ENCODE assay signal across 8 mouse cellular contexts in the genomic region with DNA sequence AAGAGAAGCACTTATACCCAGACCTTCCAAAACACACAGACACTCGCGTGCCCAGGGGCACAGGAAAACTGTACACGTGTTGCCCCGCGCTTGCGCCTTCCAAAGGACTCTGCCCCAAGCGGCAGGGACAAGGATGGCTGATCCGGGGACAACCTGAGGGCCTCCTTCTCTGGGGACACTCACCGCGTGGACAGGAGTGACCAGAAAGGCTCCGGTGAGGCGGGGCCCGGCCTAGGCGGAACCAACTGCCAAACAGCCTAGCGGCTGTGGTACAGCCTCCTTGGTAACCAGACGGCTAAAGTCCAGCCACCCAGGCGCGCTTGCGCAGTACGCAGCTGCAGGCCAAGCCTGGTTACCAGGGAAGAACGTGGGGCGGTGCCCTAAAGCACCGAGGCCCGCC. TPM values are rescaled to one million over a fixed set of nuclear protein-coding genes. Genes with fewer than 3 reads are reported as not detected.
DNase-seq lines count a peak whose midpoint lies in the region; ATAC-seq and TF ChIP-seq lines count a peak whose summit lies in the region.

Abhd14b (plus strand) TSS at position 112 of the 400 bp plus-strand sequence.
Abhd14a (minus strand) TSS at position 331 of the 400 bp plus-strand sequence.

- H3K27me3 ChIP-seq in forebrain, embryonic 16.5 days (replicated peaks; ENCODE audit: control insufficient read depth, insufficient read depth, low read length): no peaks in the 10 kb centered on the region
- H3K27me3 ChIP-seq in lung, embryonic 14.5 days (ENCODE audit: insufficient read depth, low read length): no peaks in the 10 kb centered on the region
- H3K27me3 ChIP-seq in thymus, adult 2 months (ENCODE audit: control insufficient read depth, insufficient read depth, low read length): no peaks in the 10 kb centered on the region

- peak within 1 kb of the TSS; percentile 61 for H3K4me3 ChIP-seq in forebrain, embryonic 16.5 days (replicated peaks; ENCODE audit: low read length)
- peak within 1 kb of the TSS; percentile 80 for H3K4me3 ChIP-seq in layer of hippocampus, adult 2 months
- H3K4me3 ChIP-seq in lung, embryonic 14.5 days (ENCODE audit: low read depth, low read length): peak within 1 kb of the TSS; percentile 54
- H3K4me3 ChIP-seq in olfactory bulb, adult 2 months (ENCODE audit: insufficient read depth, low read depth, low read length): peak within 1 kb of the TSS; percentile 78
- H3K4me3 ChIP-seq in thymus, adult 2 months (ENCODE audit: control insufficient read depth, insufficient read depth, low read length): peak within 1 kb of the TSS; percentile 54

- TF ChIP-seq POLR2A in olfactory bulb, adult 2 months (IDR thresholded peaks at IDR 0.05; ENCODE audit: insufficient read depth, low read depth, low read length): peak; percentile 74
- no peak for TF ChIP-seq POLR2A in thymus, adult 2 months (IDR thresholded peaks at IDR 0.05; ENCODE audit: control insufficient read depth, extremely low read depth, insufficient read depth, low read length, poor library complexity)

- peak; percentile 77 for DNase-seq in ES-CJ7 (ENCODE audit: low read depth, low spot score)
- DNase-seq in cerebellum, adult 11 months: peak; percentile 95
- peak; percentile 94 to 95 for DNase-seq in heart, postnatal 36 days
- peak; percentile 89 to 93 for DNase-seq in layer of hippocampus, adult 2 months (ENCODE audit: low spot score in 2 of 2)
- DNase-seq in lung, embryonic 14.5 days: peak; percentile 97
- DNase-seq in thymus, adult 2 months: peak; percentile 75

- TF ChIP-seq CTCF in layer of hippocampus, adult 2 months (conservative IDR thresholded peaks at IDR 0.05): peak; percentile 72
- TF ChIP-seq CTCF in lung, embryonic 14.5 days (IDR thresholded peaks at IDR 0.05; ENCODE audit: low read depth): peak; percentile 67
- TF ChIP-seq CTCF in olfactory bulb, adult 2 months (IDR thresholded peaks at IDR 0.05; ENCODE audit: insufficient read depth, low read depth, low read length): peak; percentile 83
- peak; percentile 84 for TF ChIP-seq CTCF in thymus, adult 2 months (IDR thresholded peaks at IDR 0.05; ENCODE audit: borderline replicate concordance, control insufficient read depth, extremely low read depth, insufficient read depth, low read length, poor library complexity)

- intact Hi-C loops in heart, postnatal 36 days (cut with DNase I): no loop called here

- peak; percentile 82 for ATAC-seq in forebrain, embryonic 16.5 days
- ATAC-seq in lung, embryonic 14.5 days (ENCODE audit: insufficient read depth): peak; percentile 86

- peak within 1 kb of the TSS; percentile 58 for H3K27ac ChIP-seq in forebrain, embryonic 16.5 days (ENCODE audit: low read length)
- H3K27ac ChIP-seq in layer of hippocampus, adult 2 months: peak within 1 kb of the TSS; percentile 93
- peak within 1 kb of the TSS; percentile 70 for H3K27ac ChIP-seq in lung, embryonic 14.5 days (ENCODE audit: low read depth)
- peak within 1 kb of the TSS; percentile 61; the same call in 1 of the 2 replicates for H3K27ac ChIP-seq in olfactory bulb, adult 2 months (ENCODE audit: insufficient read depth, low read depth, low read length)
- H3K27ac ChIP-seq in thymus, adult 2 months (ENCODE audit: control insufficient read depth, insufficient read depth, low read length): no peak within 1 kb of the TSS; the same call in 1 of the 2 replicates

- no peaks in the 10 kb centered on the region for H3K9me3 ChIP-seq in forebrain, embryonic 16.5 days (ENCODE audit: control insufficient read depth, low read length)
- H3K9me3 ChIP-seq in lung, embryonic 14.5 days (ENCODE audit: low read depth, low read length): no peaks in the 10 kb centered on the region

- peak within 1 kb of the TSS; percentile 76 for H3K9ac ChIP-seq in forebrain, embryonic 16.5 days (replicated peaks; ENCODE audit: low read depth, low read length)
- H3K9ac ChIP-seq in lung, embryonic 14.5 days: peak within 1 kb of the TSS; percentile 71

- under 1% methylated on average over 24 of the region's 24 CpGs for WGBS in forebrain, embryonic 16.5 days
- WGBS in lung, embryonic 14.5 days: under 1% methylated on average over 24 of the region's 24 CpGs
- WGBS in olfactory bulb, adult 2 months: under 1% methylated on average over 24 of the region's 24 CpGs
- under 1% methylated on average over 24 of the region's 24 CpGs for WGBS in thymus, adult 2 months

- peak within 1 kb of the TSS; percentile 78 for H3K4me2 ChIP-seq in forebrain, embryonic 16.5 days (ENCODE audit: low read length)
- peak within 1 kb of the TSS; percentile 89 for H3K4me2 ChIP-seq in lung, embryonic 14.5 days

- peaks cover 29% of the 10 kb centered on the region for H3K4me1 ChIP-seq in forebrain, embryonic 16.5 days (replicated peaks; ENCODE audit: control insufficient read depth, insufficient read depth, low read length)
- H3K4me1 ChIP-seq in lung, embryonic 14.5 days (ENCODE audit: insufficient read depth): peaks cover 28% of the 10 kb centered on the region
- H3K4me1 ChIP-seq in olfactory bulb, adult 2 months (ENCODE audit: control insufficient read depth, insufficient read depth, low read length): peaks cover 19% of the 10 kb centered on the region
- peaks cover 25% of the 10 kb centered on the region for H3K4me1 ChIP-seq in thymus, adult 2 months (replicated peaks; ENCODE audit: control insufficient read depth, insufficient read depth, low read length)

- no peaks in the 10 kb centered on the region for H3K36me3 ChIP-seq in forebrain, embryonic 16.5 days (ENCODE audit: control insufficient read depth, insufficient read depth)
- H3K36me3 ChIP-seq in lung, embryonic 14.5 days (ENCODE audit: insufficient read depth): 0 out of 2 replicates have a peak, but pooled peaks cover 3% of the 10 kb centered on the region
- H3K36me3 ChIP-seq in thymus, adult 2 months (ENCODE audit: control insufficient read depth, insufficient read depth, low read length): no peaks in the 10 kb centered on the region

RNA-seq across cellular contexts. Expression of gene Abhd14b, which starts in this region (rescaled TPM):
- 6.2 and 7.7 TPM in 2 replicates for polyA plus RNA-seq in forebrain, embryonic 16.5 days (2015; fragmentation: Nextera tagmentation; extraction: Ambion mirVana)
- total RNA-seq in heart, postnatal 36 days (2021): 1 to 10 TPM; 7.2 to 8.3 TPM
- total RNA-seq in layer of hippocampus, adult 2 months (2021): 10 to 100 TPM; 13.9 to 17.0 TPM
- polyA plus RNA-seq in lung, embryonic 14.5 days (2014; fragmentation: Nextera tagmentation; extraction: Ambion mirVana): 10.0 and 11.0 TPM in 2 replicates
- polyA plus RNA-seq in olfactory bulb, adult 2 months (2012; ENCODE audit: insufficient read depth, insufficient read length, low replicate concordance, missing spikeins): not detected in 2 replicates
- 21.6 and 29.3 TPM in 2 replicates for polyA plus RNA-seq in thymus, adult 2 months (2012; rRNA removed)

RNA-seq across cellular contexts. Expression of gene Abhd14a, which starts in this region (rescaled TPM):
- 72.3 and 81.9 TPM in 2 replicates for polyA plus RNA-seq in forebrain, embryonic 16.5 days (2015; fragmentation: Nextera tagmentation; extraction: Ambion mirVana)
- 10 to 100 TPM; 20.9 to 25.1 TPM for total RNA-seq in heart, postnatal 36 days (2021)
- 10 to 100 TPM; 39.0 to 39.4 TPM for total RNA-seq in layer of hippocampus, adult 2 months (2021)
- 46.0 and 48.4 TPM in 2 replicates for polyA plus RNA-seq in lung, embryonic 14.5 days (2014; fragmentation: Nextera tagmentation; extraction: Ambion mirVana)
- not detected in 2 replicates for polyA plus RNA-seq in olfactory bulb, adult 2 months (2012; ENCODE audit: insufficient read depth, insufficient read length, low replicate concordance, missing spikeins)
- 18.1 and 19.8 TPM in 2 replicates for polyA plus RNA-seq in thymus, adult 2 months (2012; rRNA removed)

Comparison
In these comparisons a context has a peak if more than half of its experiments do, and no peak if none do; other contexts are left out.
1. RNA of gene Abhd14a (polyA plus RNA-seq): 72.3 to 81.9 TPM in forebrain, embryonic 16.5 days, 46.0 to 48.4 TPM in lung, embryonic 14.5 days and 18.1 to 19.8 TPM in thymus, adult 2 months; not detected in olfactory bulb, adult 2 months; every median in the first group is over 10 times any median in the second.
2. Peak in every context shown above with its lines, with median percentiles within 50 percentile points of each other: DNase-seq, H3K4me3 ChIP-seq and CTCF ChIP-seq.